Mouse (Mus musculus): ENCODE measurements around the gene Chek2. TPM values are rescaled to one million over a fixed set of nuclear protein-coding genes. Genes with fewer than 3 reads are reported as not detected.
"Not testable (repeated sequence)": the region's sequence is repeated elsewhere in the genome, so short reads cannot be mapped to it uniquely, and the experiment has no call there.

Chek2 gene
- total and polyA plus RNA-seq, 3 experiments: 22.2 to 24.1 TPM; not detected in 1

GRCm38 (mm10) chr5:110877666-110878505, 38.1 kb downstream of the Chek2 start:
- TF ChIP-seq NRF1 (IDR thresholded peaks at IDR 0.05; ENCODE audit: insufficient read depth, low read depth, low read length, poor library complexity, severe bottlenecking) (no peak), TBP (IDR thresholded peaks at IDR 0.05; ENCODE audit: low read depth, low read length) (no peak), E2F4 (IDR thresholded peaks at IDR 0.05; ENCODE audit: borderline replicate concordance, low read depth, low read length) (no peak), CHD1 (IDR thresholded peaks at IDR 0.05; ENCODE audit: low read depth, low read length) (no peak), CTCF (IDR thresholded peaks at IDR 0.05 in 2 of 3, conservative IDR thresholded peaks at IDR 0.05 in 1 of 3; ENCODE audit: control insufficient read depth in 1 of 3, insufficient read depth in 1 of 3, low read depth in 2 of 3, low read length in 3 of 3, poor library complexity in 1 of 3, severe bottlenecking in 1 of 3) (no peak), TAL1 (IDR thresholded peaks at IDR 0.05; ENCODE audit: low read length) (no peak)
- H3K9ac ChIP-seq (ENCODE audit: control insufficient read depth, low read depth, low read length, poor library complexity, severe bottlenecking): no peak overlapping the region
- H3K9me3 ChIP-seq (replicated peaks; ENCODE audit: insufficient read depth, low read length): no peaks in the 10 kb centered on the region
- H3K36me3 ChIP-seq (ENCODE audit: control insufficient read depth in 1 of 2, insufficient read depth in 2 of 2, low read length in 2 of 2): peaks cover 2 to 4% of the 10 kb centered on the region in 2 experiments; a peak in 1 of 4 replicates
- H3K4me1 ChIP-seq (ENCODE audit: control insufficient read depth in 1 of 2, insufficient read depth in 2 of 2, low read length in 2 of 2): peaks cover 0 to 4% of the 10 kb centered on the region in 2 experiments; a peak in 1 of 4 replicates
- peaks cover 3% of the 10 kb centered on the region; the same call in 1 of the 2 replicates for H3K79me2 ChIP-seq (ENCODE audit: control insufficient read depth, insufficient read depth, low read length, poor library complexity)
- H3K27ac ChIP-seq (ENCODE audit: control insufficient read depth, low read depth, low read length): no peak overlapping the region
- no peak for DNase-seq (ENCODE audit: low read depth, low spot score)
- H3K4me3 ChIP-seq (ENCODE audit: control insufficient read depth in 1 of 2, insufficient read depth in 1 of 2, low read depth in 2 of 2, low read length in 2 of 2): no peak overlapping the region
- H3K27me3 ChIP-seq (ENCODE audit: control insufficient read depth in 1 of 2, insufficient read depth in 2 of 2, low read length in 2 of 2): no peaks in the 10 kb centered on the region

- not testable (repeated sequence) for H3K9ac ChIP-seq (ENCODE audit: control insufficient read depth, low read depth, low read length, poor library complexity, severe bottlenecking); H3K4me1 ChIP-seq (ENCODE audit: control insufficient read depth in 1 of 2, insufficient read depth in 2 of 2, low read length in 2 of 2); H3K36me3 ChIP-seq (ENCODE audit: control insufficient read depth in 1 of 2, insufficient read depth in 2 of 2, low read length in 2 of 2); H3K9me3 ChIP-seq (replicated peaks; ENCODE audit: insufficient read depth, low read length); H3K27ac ChIP-seq (ENCODE audit: control insufficient read depth, low read depth, low read length); H3K4me3 ChIP-seq (ENCODE audit: control insufficient read depth in 1 of 2, insufficient read depth in 1 of 2, low read depth in 2 of 2, low read length in 2 of 2); H3K79me2 ChIP-seq (ENCODE audit: control insufficient read depth, insufficient read depth, low read length, poor library complexity); H3K27me3 ChIP-seq (ENCODE audit: control insufficient read depth in 1 of 2, insufficient read depth in 2 of 2, low read length in 2 of 2); DNase-seq (ENCODE audit: low read depth, low spot score)
Measured at GRCm38 (mm10) chr5:110878526-110878925, 38.7 kb downstream of the Chek2 start.

GRCm38 (mm10) chr5:110879042-110879441, 39.3 kb downstream of the Chek2 start:
- Histone ChIP-seq H3K9me3 (replicated peaks; ENCODE audit: insufficient read depth, low read length) (no peaks in the 10 kb centered on the region), H3K9ac (ENCODE audit: control insufficient read depth, low read depth, low read length, poor library complexity, severe bottlenecking) (peak overlapping the region; percentile 85), H3K79me2 (ENCODE audit: control insufficient read depth, insufficient read depth, low read length, poor library complexity) (peaks cover 3% of the 10 kb centered on the region; the same call in 1 of the 2 replicates), H3K4me3 (ENCODE audit: control insufficient read depth in 1 of 2, insufficient read depth in 1 of 2, low read depth in 2 of 2, low read length in 2 of 2) (peak overlapping the region; percentile 93 to 94), H3K36me3 (ENCODE audit: control insufficient read depth in 1 of 2, insufficient read depth in 2 of 2, low read length in 2 of 2) (peaks cover 2 to 3% of the 10 kb centered on the region in 2 experiments; a peak in 1 of 4 replicates), H3K4me1 (ENCODE audit: control insufficient read depth in 1 of 2, insufficient read depth in 2 of 2, low read length in 2 of 2) (peaks cover 0 to 4% of the 10 kb centered on the region in 2 experiments; a peak in 1 of 4 replicates), H3K27ac (ENCODE audit: control insufficient read depth, low read depth, low read length) (no peak overlapping the region), H3K27me3 (ENCODE audit: control insufficient read depth in 1 of 2, insufficient read depth in 2 of 2, low read length in 2 of 2) (no peaks in the 10 kb centered on the region)
- no peak for DNase-seq (ENCODE audit: low read depth, low spot score)
- 0 out of 2 replicates have a peak, but pooled peaks have one; percentile 6 for TF ChIP-seq MAZ (IDR thresholded peaks at IDR 0.05; ENCODE audit: low read depth, low read length)
- TF ChIP-seq POLR2AphosphoS2 (IDR thresholded peaks at IDR 0.05; ENCODE audit: low read length): no peak
- no peak for TF ChIP-seq CHD1 (IDR thresholded peaks at IDR 0.05; ENCODE audit: low read depth, low read length)
- no peak for TF ChIP-seq GABPA (IDR thresholded peaks at IDR 0.05; ENCODE audit: low read depth, low read length)
- TF ChIP-seq CTCF (IDR thresholded peaks at IDR 0.05 in 2 of 3, conservative IDR thresholded peaks at IDR 0.05 in 1 of 3; ENCODE audit: control insufficient read depth in 1 of 3, insufficient read depth in 1 of 3, low read depth in 2 of 3, low read length in 3 of 3, poor library complexity in 1 of 3, severe bottlenecking in 1 of 3): no peak
- TF ChIP-seq MEF2A (IDR thresholded peaks at IDR 0.05; ENCODE audit: extremely low read depth, insufficient replicate concordance, low read depth, low read length, poor library complexity, severe bottlenecking): no peak
- no peak for TF ChIP-seq ETS1 (IDR thresholded peaks at IDR 0.05; ENCODE audit: low read depth, low read length)
- peak; percentile 78 for TF ChIP-seq ZNF384 (IDR thresholded peaks at IDR 0.05; ENCODE audit: low read depth, low read length)
- TF ChIP-seq MXI1 (IDR thresholded peaks at IDR 0.05; ENCODE audit: low read depth, low read length): no peak
- TF ChIP-seq EP300 (IDR thresholded peaks at IDR 0.05; ENCODE audit: low read depth in 1 of 2, low read length in 2 of 2): no peak
- no peak for TF ChIP-seq NELFE (IDR thresholded peaks at IDR 0.05; ENCODE audit: low read depth, low read length)
- no peak for TF ChIP-seq ZC3H11A (IDR thresholded peaks at IDR 0.05; ENCODE audit: low read depth, low read length)
- TF ChIP-seq MAX (IDR thresholded peaks at IDR 0.05; ENCODE audit: low read length): no peak
